Mouse (Mus musculus): ENCODE results near the gene Ctbs. TPM values are rescaled to one million over a fixed set of nuclear protein-coding genes. Genes with fewer than 3 reads are reported as not detected.
A peak's percentile ranks its signal among the peaks of the same experiment; 100 is the strongest.

Gene Ctbs
- total RNA-seq (2021), result 1 to 10 TPM; 6.7 to 8.2 TPM
- long read RNA-seq, partial matches to known transcripts, result 0 of 6 reads
- long read RNA-seq, other reads (novel, unspliced or antisense), result 6 of 6 reads

- DNase-seq (ENCODE audit: low spot score in 2 of 2), result no peak
Measured at GRCm38 (mm10) chr3:146449745-146450250, at the start of gene Ctbs. TSS of gene Ctbs (plus strand) at chr3:146449795.

- no peak for DNase-seq (ENCODE audit: low spot score in 2 of 2)
Measured at GRCm38 (mm10) chr3:146403770-146404169, 45.8 kb upstream of the Ctbs start.

GRCm38 (mm10) chr3:146404311-146405201, 45.0 kb upstream of the Ctbs start, which contains the start of gene Ssx2ip:
TSS of gene Ssx2ip (plus strand) at chr3:146404642.
- peak; percentile 99 for DNase-seq (ENCODE audit: low spot score in 2 of 2)

- no peak for DNase-seq (ENCODE audit: low spot score in 2 of 2)
Measured at GRCm38 (mm10) chr3:146405213-146406006, 44.2 kb upstream of the Ctbs start.

- DNase-seq (ENCODE audit: low spot score in 2 of 2), result no peak
Measured at GRCm38 (mm10) chr3:146406007-146406341, 43.6 kb upstream of the Ctbs start.

GRCm38 (mm10) chr3:146407086-146407721, 42.4 kb upstream of the Ctbs start:
- no peak for DNase-seq (ENCODE audit: low spot score in 2 of 2)

- DNase-seq (ENCODE audit: low spot score in 2 of 2), result no peak
Measured at GRCm38 (mm10) chr3:146410114-146410513, 39.5 kb upstream of the Ctbs start.

GRCm38 (mm10) chr3:146412008-146412407, 37.6 kb upstream of the Ctbs start:
- no peak for DNase-seq (ENCODE audit: low spot score in 2 of 2)

GRCm38 (mm10) chr3:146412480-146412879, 37.1 kb upstream of the Ctbs start:
- no peak for DNase-seq (ENCODE audit: low spot score in 2 of 2)

- DNase-seq (ENCODE audit: low spot score in 2 of 2), result no peak
Measured at GRCm38 (mm10) chr3:146413016-146413415, 36.6 kb upstream of the Ctbs start.

GRCm38 (mm10) chr3:146413992-146414391, 35.6 kb upstream of the Ctbs start:
- DNase-seq (ENCODE audit: low spot score in 2 of 2), result no peak

GRCm38 (mm10) chr3:146414555-146414954, 35.0 kb upstream of the Ctbs start:
- DNase-seq (ENCODE audit: low spot score in 2 of 2), result no peak

- no peak for DNase-seq (ENCODE audit: low spot score in 2 of 2)
Measured at GRCm38 (mm10) chr3:146417873-146418272, 31.7 kb upstream of the Ctbs start.

GRCm38 (mm10) chr3:146418901-146419300, 30.7 kb upstream of the Ctbs start:
- no peak for DNase-seq (ENCODE audit: low spot score in 2 of 2)

- DNase-seq (ENCODE audit: low spot score in 2 of 2), result no peak
Measured at GRCm38 (mm10) chr3:146419534-146419933, 30.1 kb upstream of the Ctbs start.

GRCm38 (mm10) chr3:146419992-146420537, 29.5 kb upstream of the Ctbs start:
- no peak for DNase-seq (ENCODE audit: low spot score in 2 of 2)

GRCm38 (mm10) chr3:146421787-146422186, 27.8 kb upstream of the Ctbs start:
- no peak for DNase-seq (ENCODE audit: low spot score in 2 of 2)

GRCm38 (mm10) chr3:146423710-146424109, 25.9 kb upstream of the Ctbs start:
- no peak for DNase-seq (ENCODE audit: low spot score in 2 of 2)

- no peak for DNase-seq (ENCODE audit: low spot score in 2 of 2)
Measured at GRCm38 (mm10) chr3:146424306-146424900, 25.2 kb upstream of the Ctbs start.

GRCm38 (mm10) chr3:146425902-146426301, 23.7 kb upstream of the Ctbs start:
- DNase-seq (ENCODE audit: low spot score in 2 of 2), result no peak

- no peak for DNase-seq (ENCODE audit: low spot score in 2 of 2)
Measured at GRCm38 (mm10) chr3:146426489-146426888, 23.1 kb upstream of the Ctbs start.
